In genomic region chr13:78183004-78183403, GRCm38 (mm10) we compare ENCODE assay signal across 12 mouse cellular contexts. TPM values are rescaled to one million over a fixed set of nuclear protein-coding genes. Genes with fewer than 3 reads are reported as not detected.
DNase-seq lines count a peak whose midpoint lies in the region; ATAC-seq lines count a peak whose summit lies in the region.
"Had no signal": no experiment of that assay in that cellular context is flagged by ENCODE, and none has a peak within 500 bp of the region (broad histone marks: within the 10 kb centered on the region; RNA-seq: fewer than 3 reads in every experiment).

No protein-coding gene starts in this region.

- peaks cover 15% of the 10 kb centered on the region for H3K4me1 ChIP-seq in forebrain, embryonic 14.5 days (ENCODE audit: control insufficient read depth, insufficient read depth, low read length)
- peaks cover 33% of the 10 kb centered on the region for H3K4me1 ChIP-seq in midbrain, embryonic 11.5 days (ENCODE audit: control insufficient read depth, insufficient read depth, low read length)
- peaks cover 3% of the 10 kb centered on the region; the same call in 1 of the 2 replicates for H3K4me1 ChIP-seq in stomach, embryonic 14.5 days (ENCODE audit: control insufficient read depth, insufficient read depth, low read length)

- 10% methylated on average over 5 of the region's 5 CpGs for WGBS in forebrain, embryonic 14.5 days
- WGBS in midbrain, embryonic 11.5 days, result 2% methylated on average over 5 of the region's 5 CpGs
- 13% methylated on average over 5 of the region's 5 CpGs for WGBS in stomach, embryonic 14.5 days

- H3K9me3 ChIP-seq in forebrain, embryonic 14.5 days (replicated peaks; ENCODE audit: control insufficient read depth, low read length), result no peaks in the 10 kb centered on the region
- no peaks in the 10 kb centered on the region for H3K9me3 ChIP-seq in midbrain, embryonic 11.5 days (ENCODE audit: control insufficient read depth, low read length)
- no peaks in the 10 kb centered on the region for H3K9me3 ChIP-seq in stomach, embryonic 14.5 days (ENCODE audit: control insufficient read depth, low read depth, low read length)
- H3K9me3 ChIP-seq: heart, embryonic 10.5 days had no signal

- no peak for ATAC-seq in forebrain, embryonic 14.5 days
- 0 out of 2 replicates have a peak, but pooled peaks have one; percentile 3 for ATAC-seq in midbrain, embryonic 11.5 days (ENCODE audit: low FRiP score)
- ATAC-seq in stomach, embryonic 14.5 days (ENCODE audit: insufficient number of reproducible peaks, insufficient read depth, low FRiP score, low read depth), result no peak
- ATAC-seq: lung, postnatal 0 days had no signal

- H3K27ac ChIP-seq in forebrain, embryonic 14.5 days (ENCODE audit: low read depth, low read length), result peak overlapping the region; percentile 96
- H3K27ac ChIP-seq in midbrain, embryonic 11.5 days (ENCODE audit: low read depth, low read length), result peak overlapping the region; percentile 86
- peak overlapping the region; percentile 68; the same call in 1 of the 2 replicates for H3K27ac ChIP-seq in stomach, embryonic 14.5 days (ENCODE audit: low read length)
- H3K27ac ChIP-seq: heart, embryonic 10.5 days had no signal

- peaks cover 7% of the 10 kb centered on the region for H3K36me3 ChIP-seq in forebrain, embryonic 14.5 days (ENCODE audit: control insufficient read depth, insufficient read depth, low read length)
- peaks cover under 1% of the 10 kb centered on the region; the same call in 1 of the 2 replicates for H3K36me3 ChIP-seq in midbrain, embryonic 11.5 days (ENCODE audit: control insufficient read depth, insufficient read depth, low read length)
- H3K36me3 ChIP-seq in stomach, embryonic 14.5 days (ENCODE audit: control insufficient read depth, insufficient read depth, low read length), result no peaks in the 10 kb centered on the region
- H3K36me3 ChIP-seq: heart, embryonic 10.5 days had no signal

- peaks cover 19% of the 10 kb centered on the region for H3K27me3 ChIP-seq in forebrain, embryonic 14.5 days (replicated peaks; ENCODE audit: control insufficient read depth, insufficient read depth, low read length)
- peaks cover 40% of the 10 kb centered on the region for H3K27me3 ChIP-seq in midbrain, embryonic 11.5 days (ENCODE audit: control insufficient read depth, insufficient read depth, low read length)
- peaks cover 21% of the 10 kb centered on the region for H3K27me3 ChIP-seq in stomach, embryonic 14.5 days (ENCODE audit: control insufficient read depth, insufficient read depth, low read length)

- peak overlapping the region; percentile 64 for H3K9ac ChIP-seq in forebrain, embryonic 14.5 days (ENCODE audit: low read length)
- peak overlapping the region; percentile 71 for H3K9ac ChIP-seq in midbrain, embryonic 11.5 days (ENCODE audit: low read length)
- no peak overlapping the region for H3K9ac ChIP-seq in stomach, embryonic 14.5 days (replicated peaks; ENCODE audit: low read depth, low read length)

- peak; percentile 55 for DNase-seq in embryo, embryonic 10.5 days (ENCODE audit: low spot score)
- DNase-seq in embryo, embryonic 11 days, result no peak
- DNase-seq in forebrain, embryonic 14.5 days (ENCODE audit: low spot score), result no peak
- no peak for DNase-seq in midbrain, embryonic 11.5 days (ENCODE audit: low spot score, missing footprints)
- DNase-seq in adrenal gland, postnatal 25 days, result no peak
- DNase-seq in thymus, postnatal 36 days, result no peak
- DNase-seq in heart, adult 9 months (ENCODE audit: low spot score in 2 of 2), result no peak
- DNase-seq: cerebellum, postnatal 25 days; retina, postnatal 1 day had no signal

- H3K4me2 ChIP-seq in forebrain, embryonic 14.5 days (ENCODE audit: low read length), result peak overlapping the region; percentile 55
- peak overlapping the region; percentile 64 for H3K4me2 ChIP-seq in midbrain, embryonic 11.5 days
- peak overlapping the region; percentile 49; the same call in 1 of the 2 replicates for H3K4me2 ChIP-seq in stomach, embryonic 14.5 days (replicated peaks; ENCODE audit: low read depth, low read length)

- H3K4me3 ChIP-seq in forebrain, embryonic 14.5 days (ENCODE audit: low read depth, low read length), result peak overlapping the region; percentile 33
- H3K4me3 ChIP-seq in midbrain, embryonic 11.5 days (ENCODE audit: low read depth, low read length), result peak overlapping the region; percentile 41
- no peak overlapping the region for H3K4me3 ChIP-seq in stomach, embryonic 14.5 days (ENCODE audit: low read depth, low read length)

RNA-seq across cellular contexts. Expression of gene Nr2f1, which starts 16.6 kb away (rescaled TPM):
- polyA plus RNA-seq in forebrain, embryonic 14.5 days (2014; fragmentation: Nextera tagmentation; extraction: Ambion mirVana), result 75.7 and 82.0 TPM in 2 replicates
- polyA plus RNA-seq in midbrain, embryonic 11.5 days (2014; fragmentation: Nextera tagmentation; extraction: Ambion mirVana), result 69.9 and 82.3 TPM in 2 replicates
- 30.1 and 31.4 TPM in 2 replicates for polyA plus RNA-seq in stomach, embryonic 14.5 days (2014; fragmentation: Nextera tagmentation; extraction: Ambion mirVana)
- 17.5 and 28.8 TPM in 2 replicates for total RNA-seq in adrenal gland, postnatal 25 days (2021)
